Mouse (Mus musculus) lung, embryonic 16.5 days (tissue): ENCODE data around the gene Dock9. TPM values are rescaled to one million over a fixed set of nuclear protein-coding genes. Genes with fewer than 3 reads are reported as not detected.

Experiments used
- ATAC-seq: fragments of 200-750 bp; cut with Nextera tagmentation; 2 replicates; pipeline ENCODE4 v1.8.0; 2017; ENCODE audit warnings: low read depth, mild to moderate bottlenecking, moderate library complexity
- H3K27ac ChIP-seq: fragments of 300-500 bp; sonication (generic); 2 replicates; pipeline ENCODE4 v1.5.1; 2014; ENCODE audit warnings: mild to moderate bottlenecking, control low read depth, low read length
- H3K27me3 ChIP-seq: fragments of 300-500 bp; sonication (generic); 2 replicates; pipeline ENCODE4 v1.6.1; 2014; ENCODE audit warnings: low read depth, low read length, mixed read lengths; ENCODE audit not compliant: control insufficient read depth, insufficient read depth
- H3K36me3 ChIP-seq: fragments of 300-500 bp; sonication (generic); 2 replicates; pipeline ENCODE4 v1.6.1; 2014; ENCODE audit warnings: low read length; ENCODE audit not compliant: control insufficient read depth, insufficient read depth
- H3K4me1 ChIP-seq: fragments of 300-500 bp; sonication (generic); replicated peaks from 2 replicates; pipeline ENCODE4 v1.6.1; 2014; ENCODE audit warnings: low read length, mixed read lengths; ENCODE audit not compliant: control insufficient read depth, insufficient read depth
- H3K4me2 ChIP-seq: fragments of 300-500 bp; sonication (generic); 2 replicates; pipeline ENCODE4 v1.6.1; 2014; ENCODE audit warnings: low read depth, low read length, control low read depth
- H3K4me3 ChIP-seq: fragments of 300-500 bp; sonication (generic); 2 replicates; pipeline ENCODE4 v1.5.1; 2014; ENCODE audit warnings: mild to moderate bottlenecking, low read length, control low read depth
- H3K9ac ChIP-seq: fragments of 300-500 bp; sonication (generic); 2 replicates; pipeline ENCODE4 v1.6.1; 2014; ENCODE audit warnings: low read length, control low read depth
- H3K9me3 ChIP-seq: fragments of 300-500 bp; sonication (generic); 2 replicates; pipeline ENCODE4 v1.6.1; 2016; ENCODE audit warnings: low read length; ENCODE audit not compliant: control insufficient read depth
- WGBS: fragments of 180-500 bp; shearing (Covaris S2); extraction: QIAGEN DNeasy Blood & Tissue Kit; methylation state at CpG from one replicate; pipeline ENCODE4 v1.1.7; 2014; 5-methylcytosine and 5-hydroxymethylcytosine counted together
- polyA plus RNA-seq: library from polyadenylated mRNA; unstranded; fragments of >200 nt; fragmentation: Nextera tagmentation; extraction: Ambion mirVana; gene quantifications from 2 replicates; pipeline ENCODE4 v1.2.1, GENCODE M21; 2015

Gene Dock9
- polyA plus RNA-seq, 1 experiment from 2014 or later = 14.3 TPM

GRCm38 (mm10) chr14:121733694-121734093 is 63.9 kb downstream of the Dock9 start:
- Histone ChIP-seq H3K36me3 (no peaks in the 10 kb centered on the region), H3K4me3 (no peak overlapping the region), H3K27me3 (no peaks in the 10 kb centered on the region), H3K9ac (no peak overlapping the region), H3K27ac (no peak overlapping the region), H3K4me1 (peaks cover 7% of the 10 kb centered on the region), H3K4me2 (no peak overlapping the region), H3K9me3 (no peaks in the 10 kb centered on the region)
- WGBS = 92% methylated on average over 12 of the region's 12 CpGs
- no peak for ATAC-seq

DNA sequence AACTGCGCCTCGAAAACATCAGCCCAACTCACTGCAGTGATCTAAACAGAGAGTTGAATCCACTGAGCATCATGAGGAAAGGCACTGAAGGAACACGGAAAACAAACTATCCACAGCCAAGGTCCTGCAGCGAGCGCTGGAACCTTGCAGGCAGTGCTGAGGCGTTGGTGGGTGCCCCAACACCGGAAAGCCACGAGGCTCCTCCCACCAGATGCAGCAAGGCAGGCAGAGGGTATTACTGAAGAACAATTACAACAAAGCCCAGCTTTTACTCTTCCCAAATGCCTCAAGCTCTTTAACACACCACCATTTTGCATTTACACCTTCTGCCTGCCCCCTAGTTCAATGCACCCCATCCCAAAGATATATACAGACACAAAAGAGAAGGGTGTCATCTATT is 65.4 kb downstream of the Dock9 start:
- no peak for ATAC-seq
- WGBS = 27% methylated on average over 8 of the region's 8 CpGs
- Histone ChIP-seq H3K9me3 (no peaks in the 10 kb centered on the region), H3K27ac (peak overlapping the region; percentile 36; the same call in 1 of the 2 replicates), H3K4me2 (no peak overlapping the region), H3K9ac (no peak overlapping the region), H3K36me3 (no peaks in the 10 kb centered on the region), H3K4me1 (0 out of 2 replicates have a peak, but pooled peaks cover 2% of the 10 kb centered on the region), H3K27me3 (no peaks in the 10 kb centered on the region), H3K4me3 (no peak overlapping the region)

- Histone ChIP-seq H3K9ac (no peak overlapping the region), H3K4me3 (no peak overlapping the region), H3K4me2 (no peak overlapping the region), H3K27ac (peak overlapping the region; percentile 36; the same call in 1 of the 2 replicates), H3K9me3 (no peaks in the 10 kb centered on the region), H3K4me1 (0 out of 2 replicates have a peak, but pooled peaks cover 2% of the 10 kb centered on the region), H3K36me3 (no peaks in the 10 kb centered on the region), H3K27me3 (no peaks in the 10 kb centered on the region)
- ATAC-seq = peak; percentile 79
- WGBS = 35% methylated on average over 6 of the region's 6 CpGs
Measured at GRCm38 (mm10) chr14:121731688-121732168, 65.9 kb downstream of the Dock9 start.

DNA sequence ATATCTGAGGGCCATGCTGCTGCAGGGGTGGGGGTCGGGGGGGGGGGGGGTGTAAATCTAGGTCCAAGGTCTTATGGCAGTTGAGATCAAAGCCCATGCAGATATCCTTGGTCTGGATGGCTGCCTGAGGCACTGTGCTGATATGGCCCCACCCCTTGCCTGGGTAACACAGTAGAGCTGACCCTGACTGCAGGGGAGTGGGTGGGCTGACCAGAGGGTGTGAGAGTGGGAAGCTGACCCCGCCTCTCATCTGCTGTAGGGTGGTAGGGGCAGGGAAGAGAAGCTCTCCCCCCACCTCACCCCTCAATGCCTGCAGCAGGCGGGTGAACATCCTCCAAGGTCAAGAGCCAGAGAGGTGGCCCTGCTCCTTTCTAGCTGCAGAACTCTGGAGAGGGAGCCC is 66.7 kb downstream of the Dock9 start:
- H3K4me1 ChIP-seq = 0 out of 2 replicates have a peak, but pooled peaks cover 2% of the 10 kb centered on the region
- no peak overlapping the region for H3K27ac ChIP-seq
- no peak; the same call in 1 of the 2 replicates for ATAC-seq
- no peaks in the 10 kb centered on the region for H3K27me3 ChIP-seq
- H3K9ac ChIP-seq = no peak overlapping the region
- no peaks in the 10 kb centered on the region for H3K36me3 ChIP-seq
- WGBS = 61% methylated on average over 3 of the region's 3 CpGs
- no peaks in the 10 kb centered on the region for H3K9me3 ChIP-seq
- no peak overlapping the region for H3K4me3 ChIP-seq
- no peak overlapping the region for H3K4me2 ChIP-seq

DNA sequence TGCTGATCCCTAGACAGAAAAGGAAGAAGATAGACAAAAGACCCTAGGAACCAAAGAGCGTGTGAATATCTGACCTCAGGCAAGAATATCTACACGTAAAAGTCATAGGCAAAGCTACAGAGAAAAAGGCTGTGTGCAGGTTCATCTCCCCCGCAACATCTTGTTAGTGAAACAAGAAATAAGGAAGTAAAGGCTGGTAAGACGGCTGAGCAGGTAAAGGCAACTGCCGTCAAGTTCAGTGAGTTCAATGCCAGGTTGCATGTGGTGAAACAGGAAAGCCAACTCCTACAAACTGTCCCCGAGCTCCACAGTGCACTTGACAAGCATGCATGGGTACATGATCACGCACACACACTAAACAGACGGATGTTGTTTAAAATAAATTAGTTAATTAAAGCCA is 69.6 kb downstream of the Dock9 start:
- H3K9me3 ChIP-seq = no peaks in the 10 kb centered on the region
- no peak overlapping the region for H3K4me3 ChIP-seq
- no peak overlapping the region for H3K27ac ChIP-seq
- H3K36me3 ChIP-seq = no peaks in the 10 kb centered on the region
- no peak overlapping the region for H3K4me2 ChIP-seq
- no peak for ATAC-seq
- no peak overlapping the region for H3K9ac ChIP-seq
- no peaks in the 10 kb centered on the region for H3K27me3 ChIP-seq
- H3K4me1 ChIP-seq = peaks cover 2% of the 10 kb centered on the region; the same call in 1 of the 2 replicates
- WGBS = 77% methylated on average over 8 of the region's 8 CpGs

DNA sequence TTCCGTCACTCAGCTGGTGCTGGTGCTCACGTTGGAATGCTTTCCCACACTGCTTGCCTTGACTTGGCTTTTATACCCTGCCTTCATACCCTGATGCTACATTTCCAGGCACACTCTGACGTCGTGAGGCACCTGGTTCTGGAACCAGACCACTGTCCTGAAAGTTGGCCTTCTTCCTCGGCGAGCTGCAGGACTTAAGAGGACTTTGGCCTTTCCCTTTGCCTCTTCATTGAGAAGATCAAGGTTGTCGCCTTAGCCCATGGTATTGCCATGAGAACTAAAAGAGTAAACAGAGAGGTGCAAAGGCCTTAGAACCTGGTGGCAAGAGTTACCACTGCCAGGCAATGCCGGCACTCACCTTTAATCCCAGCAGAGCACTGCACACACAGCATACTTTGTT is 73.1 kb downstream of the Dock9 start:
- no peak overlapping the region for H3K4me3 ChIP-seq
- H3K4me1 ChIP-seq = peaks cover 12% of the 10 kb centered on the region
- no peaks in the 10 kb centered on the region for H3K36me3 ChIP-seq
- H3K4me2 ChIP-seq = no peak overlapping the region
- no peaks in the 10 kb centered on the region for H3K9me3 ChIP-seq
- no peak overlapping the region for H3K9ac ChIP-seq
- 88% methylated on average over 8 of the region's 8 CpGs for WGBS
- ATAC-seq = no peak
- H3K27me3 ChIP-seq = no peaks in the 10 kb centered on the region
- H3K27ac ChIP-seq = no peak overlapping the region

- Histone ChIP-seq H3K9ac (no peak overlapping the region), H3K4me3 (no peak overlapping the region), H3K27ac (peak overlapping the region; percentile 7; the same call in 1 of the 2 replicates), H3K4me2 (no peak overlapping the region), H3K27me3 (no peaks in the 10 kb centered on the region), H3K36me3 (no peaks in the 10 kb centered on the region), H3K4me1 (peaks cover 16% of the 10 kb centered on the region), H3K9me3 (no peaks in the 10 kb centered on the region)
- WGBS = 29% methylated on average over 8 of the region's 8 CpGs
- ATAC-seq = no peak
Measured at GRCm38 (mm10) chr14:121722774-121723173, 74.9 kb downstream of the Dock9 start.

DNA sequence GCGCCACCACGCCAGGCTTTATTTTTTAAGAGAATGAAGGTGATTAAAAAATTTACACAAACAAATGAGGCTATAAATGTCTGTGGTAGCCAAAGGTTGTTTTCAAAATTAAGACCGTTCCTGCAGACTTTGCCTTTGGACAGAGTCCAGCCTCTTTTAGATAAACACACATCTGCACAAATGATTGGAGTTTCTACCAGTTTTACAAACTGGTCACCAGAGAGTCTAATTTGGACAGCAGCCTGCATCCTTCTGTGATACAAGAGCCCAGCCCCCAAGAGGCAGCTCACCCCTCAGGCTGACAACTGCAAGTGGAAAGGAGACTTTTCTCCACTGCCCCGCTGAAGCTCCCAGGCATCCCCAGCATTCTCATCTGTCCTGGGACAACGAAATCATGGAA is 76.2 kb downstream of the Dock9 start:
- no peaks in the 10 kb centered on the region for H3K36me3 ChIP-seq
- no peaks in the 10 kb centered on the region for H3K9me3 ChIP-seq
- no peak overlapping the region for H3K27ac ChIP-seq
- ATAC-seq = no peak
- H3K27me3 ChIP-seq = no peaks in the 10 kb centered on the region
- peaks cover 16% of the 10 kb centered on the region for H3K4me1 ChIP-seq
- no peak overlapping the region for H3K4me3 ChIP-seq
- H3K9ac ChIP-seq = no peak overlapping the region
- 58% methylated on average over 5 of the region's 5 CpGs for WGBS
- H3K4me2 ChIP-seq = no peak overlapping the region

DNA sequence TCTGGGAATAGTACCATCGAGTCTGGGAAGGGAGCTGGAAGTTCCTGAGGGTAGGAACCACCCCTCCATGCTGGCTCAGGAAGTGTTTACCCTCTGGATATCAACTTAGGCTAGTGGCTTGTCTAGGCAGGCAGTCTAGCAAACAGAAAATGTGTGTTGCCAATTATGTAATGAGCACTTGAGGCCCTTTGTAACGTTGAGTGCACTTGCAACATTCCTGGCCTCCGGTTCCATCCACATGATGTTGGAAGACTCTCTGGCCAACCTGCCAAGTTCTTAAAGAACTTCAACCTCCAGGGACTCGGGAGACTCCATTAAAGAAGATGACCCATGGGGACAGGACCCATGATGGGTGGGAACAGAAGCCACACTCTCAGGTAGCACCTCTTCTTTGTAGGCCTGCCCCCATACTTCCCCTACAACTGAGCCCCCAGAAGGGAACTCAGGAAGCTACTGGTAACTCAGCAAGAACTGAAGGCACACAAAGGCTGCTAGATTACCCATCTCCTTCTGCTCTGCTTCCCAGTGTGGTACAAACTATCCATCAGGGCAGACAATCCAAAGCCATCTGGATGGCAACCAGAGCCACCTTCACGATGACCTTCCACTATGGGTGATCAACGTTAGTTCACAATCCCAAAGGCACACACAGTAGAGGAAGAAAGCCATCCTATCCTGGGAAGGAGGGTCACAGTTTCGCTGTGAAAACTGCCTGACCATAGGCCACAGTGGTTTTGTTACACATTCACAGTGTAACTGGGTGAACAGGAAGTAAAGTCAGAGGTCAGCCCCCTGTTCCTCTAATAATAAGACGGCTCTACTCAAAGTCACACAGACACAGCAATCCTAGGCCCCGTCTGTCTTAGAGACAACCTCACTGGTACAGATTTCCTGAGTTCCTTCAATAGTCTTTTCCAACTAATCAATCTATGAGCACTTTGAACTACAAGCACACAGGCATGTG is 77.7 kb downstream of the Dock9 start:
- Histone ChIP-seq H3K27me3 (no peaks in the 10 kb centered on the region), H3K36me3 (no peaks in the 10 kb centered on the region), H3K9ac (no peak overlapping the region), H3K9me3 (no peaks in the 10 kb centered on the region), H3K4me2 (no peak overlapping the region), H3K4me1 (peaks cover 16% of the 10 kb centered on the region), H3K4me3 (no peak overlapping the region), H3K27ac (peak overlapping the region; percentile 52; the same call in 1 of the 2 replicates)
- ATAC-seq = peak; percentile 85
- 57% methylated on average over 9 of the region's 9 CpGs for WGBS
